Mouse (Mus musculus) midbrain, postnatal 0 days (tissue): ENCODE results near the gene Slc25a5. TPM values are rescaled to one million over a fixed set of nuclear protein-coding genes. Genes with fewer than 3 reads are reported as not detected.

Source experiments
- ATAC-seq: fragments of 200-750 bp; cut with Nextera tagmentation; 2 replicates; pipeline ENCODE4 v1.8.0; 2017; ENCODE audit warnings: moderate number of reproducible peaks, mild to moderate bottlenecking, moderate TSS enrichment, moderate library complexity; ENCODE audit not compliant: low FRiP score
- DNase-seq: peaks from one replicate; pipeline ENCODE4 v3.0.0-alpha.2; 2015; ENCODE audit warnings: low spot score
- H3K27ac ChIP-seq: fragments of 300-500 bp; sonication (generic); 2 replicates; pipeline ENCODE4 v1.5.1; 2014; ENCODE audit warnings: low read depth, mild to moderate bottlenecking, low read length, mixed read lengths
- H3K27me3 ChIP-seq: fragments of 300-500 bp; sonication (generic); 2 replicates; pipeline ENCODE4 v1.6.1; 2014; ENCODE audit warnings: low read length, control low read depth, mixed read lengths; ENCODE audit not compliant: insufficient read depth
- H3K36me3 ChIP-seq: fragments of 300-500 bp; sonication (generic); 2 replicates; pipeline ENCODE4 v1.6.1; 2014; ENCODE audit warnings: low read length, control low read depth, mixed read lengths; ENCODE audit not compliant: insufficient read depth
- H3K4me1 ChIP-seq: fragments of 300-500 bp; sonication (generic); 2 replicates; pipeline ENCODE4 v1.6.1; 2014; ENCODE audit warnings: mild to moderate bottlenecking, control low read depth, antibody characterized with exemption, low read length, mixed read lengths; ENCODE audit not compliant: insufficient read depth
- H3K4me2 ChIP-seq: fragments of 300-500 bp; sonication (generic); 2 replicates; pipeline ENCODE4 v1.6.1; 2014; ENCODE audit warnings: low read depth, mild to moderate bottlenecking, low read length, mixed read lengths; ENCODE audit not compliant: poor library complexity, severe bottlenecking
- H3K4me3 ChIP-seq: fragments of 300-500 bp; sonication (generic); 2 replicates; pipeline ENCODE4 v1.5.1; 2014; ENCODE audit warnings: low read depth, mild to moderate bottlenecking, low read length, moderate library complexity
- H3K9ac ChIP-seq: fragments of 300-500 bp; sonication (generic); replicated peaks from 2 replicates; pipeline ENCODE4 v1.6.1; 2014; ENCODE audit warnings: mild to moderate bottlenecking, low read length, moderate library complexity, mixed read lengths; ENCODE audit not compliant: poor library complexity, severe bottlenecking
- H3K9me3 ChIP-seq: fragments of 300-500 bp; sonication (generic); 2 replicates; pipeline ENCODE4 v1.6.1; 2016; ENCODE audit warnings: low read length, control low read depth
- CTCF ChIP-seq: IDR thresholded peaks from 2 replicates; pipeline ENCODE4 v1.5.1; 2016; ENCODE audit warnings: antibody characterized with exemption, mild to moderate bottlenecking
- WGBS: fragments of 180-500 bp; shearing (Covaris S2); extraction: QIAGEN DNeasy Blood & Tissue Kit; methylation state at CpG from one replicate; pipeline ENCODE4 v1.1.7; 2014; 5-methylcytosine and 5-hydroxymethylcytosine counted together
- polyA plus RNA-seq: library from polyadenylated mRNA; unstranded; fragments of >200 nt; fragmentation: Nextera tagmentation; extraction: Ambion mirVana; gene quantifications from 2 replicates; pipeline ENCODE4 v1.2.1, GENCODE M21; 2015
- total RNA-seq: library from RNA; depleted of rRNA; stranded (reverse); fragments of >200 nt; gene quantifications from 2 replicates; pipeline ENCODE4 v1.2.3, GENCODE M21; 2014

Slc25a5 gene
- total and polyA plus RNA-seq, 2 experiments from 2014 or later: 392 to 483 TPM

DNA sequence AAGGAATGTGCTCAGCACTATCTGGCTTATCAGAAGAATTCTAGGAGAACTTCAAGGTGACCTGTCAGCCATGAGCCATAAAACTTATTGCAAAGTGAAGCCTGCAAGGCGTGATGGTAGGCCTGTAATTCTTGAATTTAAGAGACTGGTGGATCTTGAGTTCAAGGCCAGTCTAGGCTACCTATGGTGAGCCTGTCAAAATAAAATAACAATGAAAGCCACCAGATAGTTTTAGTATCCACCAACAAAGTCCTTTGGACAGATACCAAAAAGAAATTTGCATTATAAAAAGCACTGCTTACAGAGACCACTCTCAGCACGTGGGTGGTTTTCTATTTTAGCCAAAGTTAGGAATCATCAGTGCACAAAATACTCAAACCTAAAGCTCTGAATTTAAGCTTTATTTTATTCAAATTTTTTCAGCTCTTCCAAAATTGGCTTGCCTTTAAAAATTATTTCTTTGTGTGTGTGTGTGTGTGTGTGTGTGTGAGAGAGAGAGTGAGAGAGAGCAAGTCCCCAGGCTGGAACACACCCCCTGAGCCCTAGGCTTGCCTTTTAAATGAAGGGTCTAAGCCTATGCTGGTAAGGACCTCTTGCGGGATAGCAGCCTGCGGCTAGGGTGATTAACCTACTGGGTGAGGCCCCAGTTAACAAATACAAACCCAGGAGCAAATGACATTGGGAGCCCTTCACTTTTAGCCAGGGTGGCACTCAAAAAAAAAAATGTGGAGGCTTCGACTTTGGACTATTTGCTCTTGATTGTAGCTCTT, 10.2 kb downstream of the Slc25a5 start:
- Histone ChIP-seq H3K36me3 (no peaks in the 10 kb centered on the region), H3K9ac (no peak overlapping the region), H3K27me3 (no peaks in the 10 kb centered on the region), H3K4me2 (no peak overlapping the region), H3K4me1 (no peaks in the 10 kb centered on the region), H3K4me3 (no peak overlapping the region), H3K27ac (no peak overlapping the region), H3K9me3 (no peaks in the 10 kb centered on the region)
- no peak for ATAC-seq
- WGBS: 53% methylated on average over 5 of the region's 5 CpGs
- DNase-seq: no peak
- no peak for TF ChIP-seq CTCF

- WGBS: 22% methylated on average over 42 of the region's 45 CpGs
- H3K4me1 ChIP-seq: no peaks in the 10 kb centered on the region
- peak overlapping the region; percentile 44 for H3K9ac ChIP-seq
- ATAC-seq (peak; percentile 90), DNase-seq (peak; percentile 90)
- peak overlapping the region; percentile 40 for H3K4me3 ChIP-seq
- H3K4me2 ChIP-seq: peak overlapping the region; percentile 46
- H3K36me3 ChIP-seq: no peaks in the 10 kb centered on the region
- H3K27ac ChIP-seq: peak overlapping the region; percentile 55
- peak; percentile 77 for TF ChIP-seq CTCF
- no peaks in the 10 kb centered on the region for H3K27me3 ChIP-seq
- no peaks in the 10 kb centered on the region for H3K9me3 ChIP-seq
These were observed 12.2 kb downstream of the Slc25a5 start for GRCm38 (mm10) chrX:36807360-36808317.

DNA sequence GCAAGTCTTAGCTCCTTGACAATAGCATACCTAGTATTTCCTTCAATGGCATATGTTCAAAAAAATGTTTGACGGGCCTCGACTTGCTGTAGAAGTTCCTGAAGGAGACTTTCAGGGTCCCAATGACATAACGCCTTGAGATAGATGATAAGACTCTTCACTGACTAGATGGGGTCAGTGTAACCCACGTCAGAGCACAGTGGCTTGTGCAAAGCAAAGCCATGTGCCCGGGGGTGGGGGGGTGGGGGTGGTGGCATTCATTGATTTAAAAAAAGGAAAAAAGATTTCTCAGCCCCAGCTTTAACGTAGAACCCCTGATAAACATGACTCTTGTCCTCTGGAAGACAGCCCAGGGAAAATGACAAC, 12.8 kb downstream of the Slc25a5 start:
- Histone ChIP-seq H3K27me3 (no peaks in the 10 kb centered on the region), H3K9ac (no peak overlapping the region), H3K4me1 (no peaks in the 10 kb centered on the region), H3K9me3 (no peaks in the 10 kb centered on the region), H3K4me3 (peak overlapping the region; percentile 40; the same call in 1 of the 2 replicates), H3K36me3 (no peaks in the 10 kb centered on the region), H3K4me2 (peak overlapping the region; percentile 46; the same call in 1 of the 2 replicates), H3K27ac (no peak overlapping the region; the same call in 1 of the 2 replicates)
- peak; percentile 36; the same call in 1 of the 2 replicates for ATAC-seq
- TF ChIP-seq CTCF: no peak
- DNase-seq: no peak
- 67% methylated on average over 6 of the region's 6 CpGs for WGBS

GRCm38 (mm10) chrX:36811377-36811776, 15.9 kb downstream of the Slc25a5 start:
- peak; percentile 77 for TF ChIP-seq CTCF
- H3K27me3 ChIP-seq: no peaks in the 10 kb centered on the region
- H3K4me3 ChIP-seq: no peak overlapping the region
- no peak overlapping the region for H3K9ac ChIP-seq
- DNase-seq: peak; percentile 48
- H3K9me3 ChIP-seq: no peaks in the 10 kb centered on the region
- H3K36me3 ChIP-seq: no peaks in the 10 kb centered on the region
- no peak overlapping the region for H3K4me2 ChIP-seq
- 41% methylated on average over 5 of the region's 5 CpGs for WGBS
- no peak overlapping the region for H3K27ac ChIP-seq
- no peak for ATAC-seq
- no peaks in the 10 kb centered on the region for H3K4me1 ChIP-seq

GRCm38 (mm10) chrX:36814161-36814836, 18.8 kb downstream of the Slc25a5 start:
- H3K4me2 ChIP-seq: no peak overlapping the region
- H3K4me3 ChIP-seq: no peak overlapping the region
- H3K4me1 ChIP-seq: no peaks in the 10 kb centered on the region
- H3K27ac ChIP-seq: no peak overlapping the region
- no peaks in the 10 kb centered on the region for H3K9me3 ChIP-seq
- no peak for TF ChIP-seq CTCF
- DNase-seq: no peak
- no peaks in the 10 kb centered on the region for H3K27me3 ChIP-seq
- WGBS: 77% methylated on average over 8 of the region's 8 CpGs
- no peak overlapping the region for H3K9ac ChIP-seq
- no peaks in the 10 kb centered on the region for H3K36me3 ChIP-seq
- no peak for ATAC-seq
